Mouse (Mus musculus) A20 (cell line): ENCODE measurements at regions not wholly inside any gene's neighbourhood (a gene's known extent, or its start where the extent isn't known, plus 50 kb on each side); places are given as distances from the start of the nearest gene placed in this dataset.

ENCODE experiments used
- DNase-seq: peaks from one replicate; pipeline ENCODE4 v3.0.0-alpha.2; 2011; ENCODE audit warnings: low read depth, low spot score

DNA sequence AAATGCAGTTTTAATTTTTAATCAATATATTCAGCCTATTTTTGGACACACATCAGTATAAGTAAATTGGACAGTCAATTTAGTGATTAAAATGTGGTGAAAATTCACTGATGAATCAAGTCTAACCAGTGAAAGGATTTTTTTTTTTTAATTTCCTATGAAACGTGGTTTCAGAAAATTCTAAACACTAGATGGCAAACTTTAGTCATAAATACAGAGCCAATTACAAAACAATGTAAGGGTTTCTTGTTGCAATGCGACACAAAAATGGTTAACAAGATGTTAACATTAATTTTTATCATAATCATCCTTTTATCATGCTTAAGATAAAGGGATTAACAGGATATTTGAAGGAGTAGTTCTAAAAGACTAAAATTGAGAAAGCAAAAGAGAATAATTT lies 326.7 kb upstream of the Cldn34c4 start:
- peak; percentile 3 for DNase-seq

DNA sequence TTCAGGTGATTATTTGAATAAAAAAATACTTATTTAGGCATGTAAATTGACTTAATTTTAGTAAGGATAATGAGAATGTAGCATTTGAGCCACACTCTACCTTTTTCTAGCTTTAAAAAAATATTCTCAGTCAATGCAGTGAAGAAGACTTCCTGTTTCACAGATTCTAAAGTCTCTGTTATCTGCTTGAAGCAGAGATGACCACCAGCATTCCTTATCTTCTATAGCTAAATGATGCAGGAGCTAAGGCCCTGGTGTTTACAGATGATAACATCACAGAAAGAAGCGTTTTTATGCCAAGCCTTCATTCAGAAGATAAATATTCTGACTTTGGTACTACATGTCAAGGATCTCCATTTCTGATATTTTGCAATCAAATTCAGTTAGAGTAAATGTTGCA lies 309.8 kb upstream of the Cldn34c4 start:
- no peak for DNase-seq
